Mouse (Mus musculus): ENCODE data around the gene Dcaf5. TPM values are rescaled to one million over a fixed set of nuclear protein-coding genes. Genes with fewer than 3 reads are reported as not detected.

Gene Dcaf5
- polyA plus RNA-seq, 1 experiment, result 15.2 TPM

- Histone ChIP-seq H3K4me1 (ENCODE audit: control insufficient read depth, insufficient read depth, insufficient read length, low read length) (peaks cover 4% of the 10 kb centered on the region), H3K27ac (ENCODE audit: insufficient read depth, low read depth, low read length) (peak overlapping the region; percentile 58), H3K36me3 (ENCODE audit: control insufficient read depth, insufficient read depth, low read length) (no peaks in the 10 kb centered on the region), H3K27me3 (ENCODE audit: control insufficient read depth, insufficient read depth, low read length) (no peaks in the 10 kb centered on the region), H3K4me3 (ENCODE audit: low read depth, low read length) (peak overlapping the region; percentile 97)
- no peak for TF ChIP-seq POLR2A (IDR thresholded peaks at IDR 0.05; ENCODE audit: low read depth, low read length)
- TF ChIP-seq CTCF (IDR thresholded peaks at IDR 0.05; ENCODE audit: extremely low read depth, insufficient read length, insufficient replicate concordance, low read depth, low read length), result no peak
- WGBS, result 0% methylated on average over 7 of the region's 10 CpGs
These were observed 514 bp downstream of the Dcaf5 start for GRCm38 (mm10) chr12:80435887-80436286.

DNA sequence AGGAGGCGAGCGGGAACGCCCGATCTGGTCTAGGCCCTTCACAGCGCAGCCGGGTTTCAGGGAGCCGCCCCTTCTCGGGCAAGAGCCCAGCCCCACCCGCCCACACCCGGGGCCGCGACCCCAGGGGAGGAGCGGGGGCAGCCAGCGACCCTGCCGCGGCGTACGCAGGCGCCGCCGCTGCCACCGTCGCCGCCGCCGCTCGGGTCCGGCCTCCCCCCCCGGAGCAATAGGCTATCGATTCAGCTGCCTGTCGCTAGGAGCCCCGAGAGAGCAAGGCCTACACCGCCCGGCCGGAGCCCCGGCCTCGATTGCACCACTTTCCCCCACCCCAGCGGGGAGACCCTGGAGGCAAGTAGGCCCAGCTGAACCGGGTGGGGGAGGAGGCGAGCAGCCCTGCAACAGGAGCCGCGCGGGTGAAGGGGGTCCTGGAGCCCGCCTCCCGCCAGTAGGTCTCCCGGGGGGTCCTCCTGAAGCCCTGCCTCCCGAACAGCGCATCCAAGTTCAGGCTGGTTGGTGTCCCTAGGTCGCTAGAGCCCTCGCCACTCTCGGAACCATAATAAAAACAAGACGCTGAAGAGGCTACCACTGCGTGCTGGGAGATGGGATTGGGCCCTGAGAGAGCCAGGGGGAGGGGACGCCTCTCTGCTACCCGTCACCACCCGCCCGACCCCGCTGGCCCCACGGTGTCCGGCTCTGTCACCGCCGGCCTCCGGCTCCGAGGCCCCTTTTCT, 1.3 kb downstream of the Dcaf5 start:
- Histone ChIP-seq H3K27ac (ENCODE audit: insufficient read depth, low read depth, low read length) (peak overlapping the region; percentile 91), H3K36me3 (ENCODE audit: control insufficient read depth, insufficient read depth, low read length) (no peaks in the 10 kb centered on the region), H3K4me1 (ENCODE audit: control insufficient read depth, insufficient read depth, insufficient read length, low read length) (peaks cover 4% of the 10 kb centered on the region), H3K27me3 (ENCODE audit: control insufficient read depth, insufficient read depth, low read length) (no peaks in the 10 kb centered on the region), H3K4me3 (ENCODE audit: low read depth, low read length) (peak overlapping the region; percentile 97)
- TF ChIP-seq POLR2A (IDR thresholded peaks at IDR 0.05; ENCODE audit: low read depth, low read length), result no peak
- TF ChIP-seq CTCF (IDR thresholded peaks at IDR 0.05; ENCODE audit: extremely low read depth, insufficient read length, insufficient replicate concordance, low read depth, low read length), result no peak
- under 1% methylated on average over 63 of the region's 64 CpGs for WGBS

GRCm38 (mm10) chr12:80434601-80434960, 1.8 kb downstream of the Dcaf5 start:
- Histone ChIP-seq H3K27me3 (ENCODE audit: control insufficient read depth, insufficient read depth, low read length) (no peaks in the 10 kb centered on the region), H3K27ac (ENCODE audit: insufficient read depth, low read depth, low read length) (no peak overlapping the region)
- 3% methylated on average over 10 of the region's 10 CpGs for WGBS

GRCm38 (mm10) chr12:80433266-80433665, 3.1 kb downstream of the Dcaf5 start:
- no peak overlapping the region for H3K4me3 ChIP-seq (ENCODE audit: low read depth, low read length)
- WGBS, result 39% methylated on average over 4 of the region's 4 CpGs
- no peaks in the 10 kb centered on the region for H3K36me3 ChIP-seq (ENCODE audit: control insufficient read depth, insufficient read depth, low read length)
- H3K4me1 ChIP-seq (ENCODE audit: control insufficient read depth, insufficient read depth, insufficient read length, low read length), result peaks cover 4% of the 10 kb centered on the region
- TF ChIP-seq CTCF (IDR thresholded peaks at IDR 0.05; ENCODE audit: extremely low read depth, insufficient read length, insufficient replicate concordance, low read depth, low read length), result no peak
- no peak for TF ChIP-seq POLR2A (IDR thresholded peaks at IDR 0.05; ENCODE audit: low read depth, low read length)
- no peak overlapping the region for H3K27ac ChIP-seq (ENCODE audit: insufficient read depth, low read depth, low read length)
- H3K27me3 ChIP-seq (ENCODE audit: control insufficient read depth, insufficient read depth, low read length), result no peaks in the 10 kb centered on the region

More at GRCm38 (mm10) chr12:80434601-80434960, 1.8 kb downstream of the Dcaf5 start:
- peaks cover 4% of the 10 kb centered on the region for H3K4me1 ChIP-seq (ENCODE audit: control insufficient read depth, insufficient read depth, insufficient read length, low read length)
- TF ChIP-seq POLR2A (IDR thresholded peaks at IDR 0.05; ENCODE audit: low read depth, low read length), result no peak
- TF ChIP-seq CTCF (IDR thresholded peaks at IDR 0.05; ENCODE audit: extremely low read depth, insufficient read length, insufficient replicate concordance, low read depth, low read length), result no peak
- H3K36me3 ChIP-seq (ENCODE audit: control insufficient read depth, insufficient read depth, low read length), result no peaks in the 10 kb centered on the region
- peak overlapping the region; percentile 97 for H3K4me3 ChIP-seq (ENCODE audit: low read depth, low read length)

DNA sequence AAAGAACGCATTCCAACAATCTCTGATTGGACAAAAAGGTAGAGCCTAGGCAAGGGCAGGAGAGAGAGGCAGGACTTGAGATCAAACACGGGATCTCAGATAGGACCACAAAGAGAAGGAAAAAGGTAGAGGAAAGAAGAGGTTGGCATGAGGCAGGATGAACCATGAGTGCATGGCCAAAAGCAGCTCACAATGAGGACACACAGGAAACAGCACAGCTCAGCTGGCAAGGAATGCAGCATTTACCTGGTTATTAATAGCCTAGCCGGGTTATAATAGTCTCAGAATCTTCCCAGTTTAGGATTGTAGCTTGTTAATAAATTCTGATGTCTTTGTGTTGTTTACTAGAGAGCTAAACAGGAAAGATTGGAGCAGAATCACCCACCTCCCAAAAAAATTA, 8.7 kb downstream of the Dcaf5 start:
- Histone ChIP-seq H3K27ac (ENCODE audit: insufficient read depth, low read depth, low read length) (no peak overlapping the region), H3K4me1 (ENCODE audit: control insufficient read depth, insufficient read depth, insufficient read length, low read length) (no peaks in the 10 kb centered on the region), H3K4me3 (ENCODE audit: low read depth, low read length) (no peak overlapping the region), H3K36me3 (ENCODE audit: control insufficient read depth, insufficient read depth, low read length) (peaks cover 6% of the 10 kb centered on the region; the same call in 1 of the 2 replicates), H3K27me3 (ENCODE audit: control insufficient read depth, insufficient read depth, low read length) (no peaks in the 10 kb centered on the region)
- no peak for TF ChIP-seq CTCF (IDR thresholded peaks at IDR 0.05; ENCODE audit: extremely low read depth, insufficient read length, insufficient replicate concordance, low read depth, low read length)
- TF ChIP-seq POLR2A (IDR thresholded peaks at IDR 0.05; ENCODE audit: low read depth, low read length), result no peak
- 77% methylated on average over 3 of the region's 3 CpGs for WGBS

GRCm38 (mm10) chr12:80415100-80415499, 21.3 kb downstream of the Dcaf5 start:
- TF ChIP-seq CTCF (IDR thresholded peaks at IDR 0.05; ENCODE audit: extremely low read depth, insufficient read length, insufficient replicate concordance, low read depth, low read length), result no peak
- no peak for TF ChIP-seq POLR2A (IDR thresholded peaks at IDR 0.05; ENCODE audit: low read depth, low read length)
- Histone ChIP-seq H3K4me1 (ENCODE audit: control insufficient read depth, insufficient read depth, insufficient read length, low read length) (no peaks in the 10 kb centered on the region), H3K4me3 (ENCODE audit: low read depth, low read length) (no peak overlapping the region), H3K36me3 (ENCODE audit: control insufficient read depth, insufficient read depth, low read length) (peaks cover 10% of the 10 kb centered on the region), H3K27ac (ENCODE audit: insufficient read depth, low read depth, low read length) (no peak overlapping the region), H3K27me3 (ENCODE audit: control insufficient read depth, insufficient read depth, low read length) (no peaks in the 10 kb centered on the region)
- WGBS, result 91% methylated on average over 2 of the region's 2 CpGs

DNA sequence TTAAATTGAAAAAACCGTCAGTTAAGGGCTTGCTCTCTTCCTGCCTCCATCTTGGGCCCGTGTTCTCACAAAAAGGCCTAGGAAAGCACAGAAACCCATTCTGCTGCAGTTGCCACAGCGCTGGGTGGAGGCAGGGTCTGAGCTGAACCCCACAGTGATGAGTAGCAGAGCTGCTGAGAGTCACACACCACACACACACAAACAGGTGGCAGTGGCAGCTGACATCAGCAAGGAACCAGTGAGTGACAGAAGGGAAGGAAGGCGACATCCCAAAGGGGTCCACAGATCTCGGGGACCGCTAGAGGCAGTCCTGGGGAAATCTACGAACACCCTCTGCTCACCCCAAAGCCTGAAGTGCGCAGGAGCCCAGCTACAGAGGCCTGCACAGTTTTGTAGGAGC, 25.5 kb downstream of the Dcaf5 start:
- TF ChIP-seq POLR2A (IDR thresholded peaks at IDR 0.05; ENCODE audit: low read depth, low read length) (no peak), CTCF (IDR thresholded peaks at IDR 0.05; ENCODE audit: extremely low read depth, insufficient read length, insufficient replicate concordance, low read depth, low read length) (no peak)
- 95% methylated on average over 8 of the region's 8 CpGs for WGBS
- no peaks in the 10 kb centered on the region for H3K27me3 ChIP-seq (ENCODE audit: control insufficient read depth, insufficient read depth, low read length)
- peaks cover 9% of the 10 kb centered on the region for H3K36me3 ChIP-seq (ENCODE audit: control insufficient read depth, insufficient read depth, low read length)
- no peak overlapping the region for H3K4me3 ChIP-seq (ENCODE audit: low read depth, low read length)
- H3K4me1 ChIP-seq (ENCODE audit: control insufficient read depth, insufficient read depth, insufficient read length, low read length), result no peaks in the 10 kb centered on the region
- H3K27ac ChIP-seq (ENCODE audit: insufficient read depth, low read depth, low read length), result no peak overlapping the region
